Mouse (Mus musculus): Measurements from ENCODE around the gene Kcnk5. TPM values are rescaled to one million over a fixed set of nuclear protein-coding genes. Genes with fewer than 3 reads are reported as not detected.

Kcnk5 gene
- total and polyA plus RNA-seq, 2 experiments from 2014 or later = 0.84 to 1.0 TPM

DNA sequence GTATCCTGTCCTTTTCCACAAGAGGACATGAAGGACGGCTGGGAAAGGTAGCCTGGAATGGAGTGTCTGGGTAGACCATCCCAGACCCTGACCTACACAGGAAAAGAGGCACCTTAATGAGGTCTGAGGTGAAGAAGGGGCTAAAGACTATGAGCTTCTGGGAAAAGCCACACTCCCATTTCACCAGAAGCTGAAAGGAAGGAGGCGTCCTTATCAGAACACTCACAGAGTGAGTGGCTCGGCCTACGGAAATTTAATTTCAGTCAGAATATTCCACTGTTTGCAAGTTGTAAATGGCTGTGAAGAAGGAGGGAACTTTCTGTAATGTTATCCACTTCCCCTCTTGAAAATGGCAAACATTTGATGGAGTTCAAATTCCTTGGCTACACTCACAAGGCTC lies 8.7 kb downstream of the Kcnk5 start:
- Histone ChIP-seq H3K4me3 (ENCODE audit: low read length) (no peak overlapping the region), H3K27me3 (ENCODE audit: insufficient read depth, low read length) (no peaks in the 10 kb centered on the region), H3K36me3 (ENCODE audit: insufficient read depth, low read length) (no peaks in the 10 kb centered on the region), H3K4me2 (ENCODE audit: low read depth, low read length) (no peak overlapping the region), H3K27ac (no peak overlapping the region), H3K9me3 (ENCODE audit: low read length) (no peaks in the 10 kb centered on the region), H3K4me1 (ENCODE audit: insufficient read depth, low read length) (no peaks in the 10 kb centered on the region), H3K9ac (replicated peaks; ENCODE audit: low read length) (no peak overlapping the region)
- no peak for TF ChIP-seq CTCF (IDR thresholded peaks at IDR 0.05; ENCODE audit: low read depth)
- DNase-seq (ENCODE audit: low spot score) = no peak
- ATAC-seq = no peak
- 88% methylated on average over 4 of the region's 4 CpGs for WGBS

DNA sequence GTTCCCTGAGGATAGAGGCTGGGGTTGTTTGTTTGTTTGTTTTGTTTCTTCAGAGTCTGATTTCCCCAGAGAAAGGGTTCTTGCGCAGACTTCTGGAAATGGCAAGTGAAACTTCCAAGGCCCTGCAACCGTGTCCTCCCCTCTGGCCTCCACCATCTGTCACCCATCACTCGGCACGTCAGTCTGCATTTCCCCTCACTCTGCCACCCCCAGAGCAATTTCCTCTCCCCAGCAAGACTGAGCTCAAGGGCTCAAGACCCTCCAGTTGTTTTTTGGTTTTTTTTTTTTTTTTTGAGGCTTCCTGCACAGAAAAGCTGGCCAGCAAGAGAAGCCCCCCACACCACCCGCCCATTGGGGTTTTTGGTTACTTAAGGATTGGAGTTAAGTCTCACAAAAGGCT lies 9.1 kb downstream of the Kcnk5 start:
- Histone ChIP-seq H3K9me3 (ENCODE audit: low read length) (no peaks in the 10 kb centered on the region), H3K4me3 (ENCODE audit: low read length) (no peak overlapping the region), H3K4me1 (ENCODE audit: insufficient read depth, low read length) (no peaks in the 10 kb centered on the region), H3K4me2 (ENCODE audit: low read depth, low read length) (no peak overlapping the region), H3K36me3 (ENCODE audit: insufficient read depth, low read length) (no peaks in the 10 kb centered on the region), H3K9ac (replicated peaks; ENCODE audit: low read length) (no peak overlapping the region), H3K27me3 (ENCODE audit: insufficient read depth, low read length) (no peaks in the 10 kb centered on the region), H3K27ac (no peak overlapping the region)
- 71% methylated on average over 5 of the region's 5 CpGs for WGBS
- no peak for TF ChIP-seq CTCF (IDR thresholded peaks at IDR 0.05; ENCODE audit: low read depth)
- DNase-seq (ENCODE audit: low spot score) = no peak
- ATAC-seq = no peak

DNA sequence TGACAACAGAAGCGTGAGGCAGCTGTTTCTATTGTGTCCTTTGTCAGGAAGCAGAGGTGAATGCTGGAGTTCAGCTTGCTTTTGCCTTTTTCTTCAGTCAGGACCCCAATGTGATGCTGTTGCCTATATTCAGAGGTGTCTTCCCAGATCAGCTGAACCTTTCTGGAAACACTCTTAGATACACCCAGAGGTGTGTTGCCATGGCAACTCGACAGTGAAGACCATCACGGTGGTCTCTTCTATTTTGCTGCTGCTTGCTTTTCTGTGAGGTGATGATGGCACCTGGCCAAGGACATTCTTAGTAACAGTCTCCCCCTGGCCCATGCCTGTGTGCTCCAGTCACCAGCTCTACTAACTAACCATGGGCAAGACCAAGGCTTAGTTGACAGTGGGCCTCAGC lies 9.8 kb downstream of the Kcnk5 start:
- H3K9me3 ChIP-seq (ENCODE audit: low read length) = no peaks in the 10 kb centered on the region
- no peaks in the 10 kb centered on the region for H3K27me3 ChIP-seq (ENCODE audit: insufficient read depth, low read length)
- H3K9ac ChIP-seq (replicated peaks; ENCODE audit: low read length) = no peak overlapping the region
- H3K4me3 ChIP-seq (ENCODE audit: low read length) = no peak overlapping the region
- DNase-seq (ENCODE audit: low spot score) (peak; percentile 62), ATAC-seq (peak; percentile 58)
- H3K4me1 ChIP-seq (ENCODE audit: insufficient read depth, low read length) = no peaks in the 10 kb centered on the region
- no peak overlapping the region for H3K27ac ChIP-seq
- H3K4me2 ChIP-seq (ENCODE audit: low read depth, low read length) = no peak overlapping the region
- WGBS = 49% methylated on average over 3 of the region's 3 CpGs
- no peak for TF ChIP-seq CTCF (IDR thresholded peaks at IDR 0.05; ENCODE audit: low read depth)
- no peaks in the 10 kb centered on the region for H3K36me3 ChIP-seq (ENCODE audit: insufficient read depth, low read length)

DNA sequence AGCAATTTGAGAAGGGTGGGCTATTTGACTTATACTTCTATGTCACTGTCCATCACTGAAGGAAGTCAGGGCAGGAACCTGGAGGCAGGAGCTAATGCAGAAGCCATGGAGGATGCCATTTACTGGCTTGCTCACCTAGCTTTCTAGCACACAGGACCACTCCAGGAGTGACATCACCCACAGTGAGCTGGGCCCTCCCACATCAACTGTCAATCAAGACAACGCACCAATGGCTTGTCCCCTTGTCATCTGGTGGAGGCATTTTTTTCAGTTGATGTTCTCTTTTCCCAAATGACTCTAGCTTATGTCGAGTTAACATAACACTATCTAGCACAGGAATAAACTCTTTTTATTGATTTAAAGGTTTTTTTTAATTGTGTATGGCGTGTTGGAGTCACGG lies 12.4 kb downstream of the Kcnk5 start:
- no peaks in the 10 kb centered on the region for H3K36me3 ChIP-seq (ENCODE audit: insufficient read depth, low read length)
- TF ChIP-seq CTCF (IDR thresholded peaks at IDR 0.05; ENCODE audit: low read depth) = no peak
- H3K27me3 ChIP-seq (ENCODE audit: insufficient read depth, low read length) = no peaks in the 10 kb centered on the region
- 94% methylated on average over 4 of the region's 4 CpGs for WGBS
- H3K4me2 ChIP-seq (ENCODE audit: low read depth, low read length) = no peak overlapping the region
- no peak for DNase-seq (ENCODE audit: low spot score)
- H3K9me3 ChIP-seq (ENCODE audit: low read length) = no peaks in the 10 kb centered on the region
- no peak for ATAC-seq
- no peak overlapping the region for H3K4me3 ChIP-seq (ENCODE audit: low read length)
- H3K27ac ChIP-seq = no peak overlapping the region
- no peak overlapping the region for H3K9ac ChIP-seq (replicated peaks; ENCODE audit: low read length)
- 0 out of 2 replicates have a peak, but pooled peaks cover 7% of the 10 kb centered on the region for H3K4me1 ChIP-seq (ENCODE audit: insufficient read depth, low read length)

DNA sequence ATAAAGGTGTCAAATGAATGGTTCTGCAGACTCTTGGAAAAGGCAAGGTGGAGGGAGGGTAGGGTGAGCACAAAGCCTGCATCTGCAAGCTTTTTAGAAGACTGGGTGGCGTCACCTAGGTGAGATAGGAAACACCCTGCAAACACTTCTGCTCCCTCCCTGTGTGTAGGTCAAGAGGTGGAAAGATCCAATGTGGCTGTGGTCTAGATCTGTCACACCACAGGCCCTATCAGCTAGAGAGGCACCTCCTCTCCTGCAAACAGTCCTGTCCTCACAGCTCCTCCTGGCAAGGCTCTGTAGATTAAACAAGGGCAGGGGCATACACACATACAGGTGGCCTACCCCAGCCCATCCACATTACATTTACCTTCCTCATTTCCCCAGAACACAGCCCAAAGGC lies 13.1 kb downstream of the Kcnk5 start:
- Histone ChIP-seq H3K4me1 (ENCODE audit: insufficient read depth, low read length) (0 out of 2 replicates have a peak, but pooled peaks cover 7% of the 10 kb centered on the region), H3K4me3 (ENCODE audit: low read length) (no peak overlapping the region), H3K9ac (replicated peaks; ENCODE audit: low read length) (no peak overlapping the region), H3K4me2 (ENCODE audit: low read depth, low read length) (no peak overlapping the region), H3K27ac (no peak overlapping the region), H3K36me3 (ENCODE audit: insufficient read depth, low read length) (no peaks in the 10 kb centered on the region), H3K27me3 (ENCODE audit: insufficient read depth, low read length) (no peaks in the 10 kb centered on the region), H3K9me3 (ENCODE audit: low read length) (no peaks in the 10 kb centered on the region)
- no peak for DNase-seq (ENCODE audit: low spot score)
- TF ChIP-seq CTCF (IDR thresholded peaks at IDR 0.05; ENCODE audit: low read depth) = no peak
- no peak for ATAC-seq
- WGBS = 100% methylated on average over 1 of the region's 1 CpGs

DNA sequence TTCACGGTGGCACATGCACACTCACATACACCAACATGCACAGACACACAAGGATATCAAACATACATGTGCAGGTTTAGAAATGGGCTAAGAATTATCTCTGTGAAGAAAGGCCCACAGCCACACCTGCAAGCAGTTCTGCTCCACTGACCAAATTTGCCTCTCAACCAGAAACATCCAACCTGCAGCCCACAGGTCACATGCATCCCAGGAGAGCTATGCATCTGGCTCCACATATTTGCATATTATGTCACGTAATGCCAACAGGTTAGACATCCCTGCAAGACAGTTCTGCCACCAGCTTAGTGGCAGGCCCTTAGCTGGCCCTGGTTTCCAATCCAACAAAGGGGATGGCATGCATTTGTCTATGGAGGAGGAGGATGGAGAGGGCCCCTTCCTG lies 13.6 kb downstream of the Kcnk5 start:
- ATAC-seq = no peak
- Histone ChIP-seq H3K9me3 (ENCODE audit: low read length) (no peaks in the 10 kb centered on the region), H3K9ac (replicated peaks; ENCODE audit: low read length) (no peak overlapping the region), H3K27ac (no peak overlapping the region), H3K27me3 (ENCODE audit: insufficient read depth, low read length) (no peaks in the 10 kb centered on the region), H3K4me1 (ENCODE audit: insufficient read depth, low read length) (0 out of 2 replicates have a peak, but pooled peaks cover 7% of the 10 kb centered on the region), H3K4me3 (ENCODE audit: low read length) (no peak overlapping the region), H3K36me3 (ENCODE audit: insufficient read depth, low read length) (no peaks in the 10 kb centered on the region), H3K4me2 (ENCODE audit: low read depth, low read length) (no peak overlapping the region)
- TF ChIP-seq CTCF (IDR thresholded peaks at IDR 0.05; ENCODE audit: low read depth) = no peak
- DNase-seq (ENCODE audit: low spot score) = no peak
- WGBS = 91% methylated on average over 2 of the region's 2 CpGs

DNA sequence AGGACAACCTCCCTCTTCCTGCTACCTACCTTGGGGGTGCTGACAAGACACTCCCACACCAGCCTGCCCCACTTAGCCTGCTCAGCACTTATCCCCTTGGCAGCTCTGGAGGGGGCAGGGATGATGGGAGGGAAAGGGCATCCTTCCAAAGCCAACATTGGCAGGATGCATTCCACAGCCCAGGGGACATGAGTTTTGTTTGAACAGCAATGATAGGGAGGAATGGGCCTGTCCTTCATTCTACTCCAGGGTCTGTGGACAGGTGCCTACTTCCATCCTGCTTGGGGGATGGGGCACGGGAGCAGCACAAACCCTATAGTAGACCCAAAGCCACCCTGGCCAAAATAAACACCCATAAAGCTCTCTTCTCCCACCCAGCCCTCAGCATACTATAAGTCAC lies 16.2 kb downstream of the Kcnk5 start:
- Histone ChIP-seq H3K4me2 (ENCODE audit: low read depth, low read length) (no peak overlapping the region), H3K27me3 (ENCODE audit: insufficient read depth, low read length) (no peaks in the 10 kb centered on the region), H3K36me3 (ENCODE audit: insufficient read depth, low read length) (no peaks in the 10 kb centered on the region), H3K9ac (replicated peaks; ENCODE audit: low read length) (no peak overlapping the region), H3K4me3 (ENCODE audit: low read length) (no peak overlapping the region), H3K27ac (no peak overlapping the region), H3K9me3 (ENCODE audit: low read length) (no peaks in the 10 kb centered on the region), H3K4me1 (ENCODE audit: insufficient read depth, low read length) (0 out of 2 replicates have a peak, but pooled peaks cover 7% of the 10 kb centered on the region)
- ATAC-seq (no peak), DNase-seq (ENCODE audit: low spot score) (no peak)
- 95% methylated on average over 1 of the region's 1 CpGs for WGBS
- no peak for TF ChIP-seq CTCF (IDR thresholded peaks at IDR 0.05; ENCODE audit: low read depth)

Data from hindbrain, postnatal 0 days (tissue).